Mouse (Mus musculus): Measurements from ENCODE around the gene Eci3.
"Not testable (repeated sequence)": the region's sequence is repeated elsewhere in the genome, so short reads cannot be mapped to it uniquely, and the experiment has no call there.

Gene Eci3

GRCm38 (mm10) chr13:34963511-34964397, at the start of gene Eci3:
Eci3 (minus strand) TSS chr13:34963810.
- peak; percentile 94 for DNase-seq

DNA sequence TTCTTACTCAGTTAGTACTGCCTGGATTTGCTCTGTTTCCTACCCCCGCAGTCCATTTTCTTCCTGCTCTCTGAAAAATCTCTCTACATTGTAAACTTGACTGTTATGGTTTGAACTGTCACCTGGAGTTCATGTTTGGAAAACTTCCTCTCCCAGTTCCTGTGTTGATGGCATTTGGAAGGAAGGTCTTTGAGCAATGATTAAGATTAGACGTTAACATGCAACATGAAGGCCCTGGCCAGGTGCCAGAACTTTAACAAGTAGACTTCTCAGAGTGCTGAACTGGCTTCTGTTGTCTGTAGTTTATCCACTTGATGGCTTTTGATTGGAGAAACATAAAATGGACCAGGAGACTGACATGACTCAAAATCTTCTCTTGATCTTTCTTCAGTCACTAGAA, 32.3 kb upstream of the Eci3 start:
- DNase-seq: no peak

DNA sequence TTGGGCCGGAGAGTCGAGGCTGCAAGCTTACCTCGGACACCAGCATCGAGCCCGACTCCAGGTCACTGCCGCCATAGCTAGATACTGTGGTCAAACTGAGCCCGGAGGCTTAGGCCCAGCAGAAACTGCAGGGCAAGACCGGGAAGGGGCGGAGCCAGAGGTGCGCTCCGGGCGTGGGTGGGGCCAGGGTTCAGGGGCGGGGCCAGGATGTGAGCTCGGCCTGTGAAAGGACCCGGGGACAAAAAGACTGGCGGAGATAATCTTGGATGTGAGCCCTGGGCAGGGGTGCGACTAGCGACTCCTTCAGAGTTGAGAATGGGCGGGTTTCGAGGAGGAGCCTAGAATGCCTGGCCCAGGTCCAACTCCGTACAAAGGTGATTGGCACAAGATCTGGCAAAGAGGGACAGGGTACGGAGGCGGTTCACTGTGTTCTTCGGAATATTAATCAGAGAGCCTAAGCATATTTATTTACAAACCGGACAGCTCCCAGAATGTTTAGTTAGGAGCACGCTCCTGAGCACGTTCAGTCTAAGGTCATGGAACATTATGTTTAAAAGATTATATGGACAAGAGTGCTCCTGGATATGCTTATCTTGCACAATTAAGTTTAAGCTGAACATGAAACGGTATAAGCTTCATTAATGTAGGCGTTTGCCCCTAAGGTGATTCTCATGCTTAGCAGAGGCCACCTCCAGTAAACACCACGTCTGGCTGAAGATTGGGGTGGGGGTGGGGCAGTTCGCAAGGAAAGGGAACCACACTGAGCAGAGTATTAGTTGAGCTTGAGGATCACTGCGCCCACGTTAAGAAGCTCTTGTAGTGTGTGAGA, 30.6 kb upstream of the Eci3 start:
- DNase-seq: peak; percentile 98

- DNase-seq: no peak
These were observed 30.0 kb upstream of the Eci3 start for GRCm38 (mm10) chr13:34993595-34993982.

DNA sequence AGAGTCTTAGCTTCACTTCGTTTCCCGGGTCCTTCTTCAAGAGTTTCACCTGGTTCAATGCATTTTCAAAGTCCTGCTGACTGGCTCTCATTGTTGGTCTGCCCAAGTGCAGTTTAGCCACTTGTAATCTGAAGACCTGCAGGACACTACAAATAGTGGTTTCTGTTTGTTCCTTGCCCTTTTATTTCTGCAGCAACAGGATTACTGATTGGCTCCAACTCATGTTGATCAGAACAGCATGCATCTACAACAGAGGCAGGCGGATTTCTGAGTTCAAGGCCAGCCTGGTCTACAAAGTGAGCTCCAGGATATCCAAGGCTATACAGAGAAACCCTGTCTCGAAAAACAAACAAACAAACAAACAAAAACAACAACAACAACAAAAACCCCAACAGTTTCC, 29.5 kb upstream of the Eci3 start:
- DNase-seq: no peak

DNA sequence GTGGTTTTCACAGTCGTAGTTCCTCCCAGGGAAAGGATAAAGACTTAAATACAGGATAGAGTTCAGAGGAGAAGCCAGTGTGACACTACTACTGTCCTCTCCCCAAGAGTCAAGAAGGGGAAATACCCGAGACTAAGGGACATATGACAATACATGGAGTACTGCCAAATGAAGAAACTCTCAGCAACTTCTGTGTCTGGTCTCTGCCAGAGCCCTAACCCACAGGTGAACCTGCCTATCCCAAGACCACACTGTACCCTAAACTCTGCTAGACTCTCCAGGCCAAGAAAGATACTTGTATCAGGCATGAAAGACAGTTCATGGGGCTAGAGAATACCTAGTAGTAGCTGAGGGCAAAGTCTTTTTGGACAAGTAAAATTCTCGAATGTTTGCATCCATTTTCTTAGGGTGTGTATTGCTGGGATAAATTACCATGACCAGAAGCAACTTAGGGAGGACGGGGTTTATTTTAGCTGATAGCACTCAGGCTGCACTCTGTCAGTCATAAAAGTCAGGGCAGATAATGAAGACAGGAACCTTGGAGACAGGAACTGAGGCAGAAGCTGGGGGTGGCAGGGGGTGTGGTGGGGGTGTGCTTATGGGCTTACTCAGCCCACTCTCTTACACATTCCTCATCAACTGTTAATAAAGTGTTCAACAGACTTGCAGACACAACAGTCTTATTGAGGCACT, 28.1 kb upstream of the Eci3 start:
- no peak for DNase-seq

- not testable (repeated sequence) for DNase-seq
These were observed 19.9 kb upstream of the Eci3 start for GRCm38 (mm10) chr13:34983479-34983878.

- DNase-seq: not testable (repeated sequence)
These were observed 15.0 kb upstream of the Eci3 start for GRCm38 (mm10) chr13:34978635-34979034.

GRCm38 (mm10) chr13:34977410-34977809, 13.8 kb upstream of the Eci3 start:
- no peak for DNase-seq

- DNase-seq: no peak
These were observed 12.5 kb upstream of the Eci3 start for GRCm38 (mm10) chr13:34976116-34976515.

DNA sequence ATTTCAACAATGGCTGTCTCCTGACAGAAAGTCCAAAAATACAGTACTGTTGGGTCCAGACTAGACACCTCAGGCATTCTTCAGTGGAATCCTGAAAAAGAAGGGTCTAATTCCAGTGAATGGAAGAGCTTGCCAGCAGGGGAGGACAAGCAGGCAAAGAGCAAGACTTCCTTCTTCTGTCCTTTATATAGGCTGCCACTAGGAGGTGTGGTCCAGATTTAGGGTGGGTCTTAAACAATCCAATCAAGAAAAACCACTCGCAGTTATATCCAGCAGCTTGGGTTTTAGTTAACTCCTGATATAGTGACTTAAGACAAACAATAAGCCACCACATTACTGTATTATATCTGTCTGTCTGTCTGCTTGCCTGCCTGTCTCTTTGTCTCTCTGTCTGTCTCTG, 10.2 kb upstream of the Eci3 start:
- no peak for DNase-seq

DNA sequence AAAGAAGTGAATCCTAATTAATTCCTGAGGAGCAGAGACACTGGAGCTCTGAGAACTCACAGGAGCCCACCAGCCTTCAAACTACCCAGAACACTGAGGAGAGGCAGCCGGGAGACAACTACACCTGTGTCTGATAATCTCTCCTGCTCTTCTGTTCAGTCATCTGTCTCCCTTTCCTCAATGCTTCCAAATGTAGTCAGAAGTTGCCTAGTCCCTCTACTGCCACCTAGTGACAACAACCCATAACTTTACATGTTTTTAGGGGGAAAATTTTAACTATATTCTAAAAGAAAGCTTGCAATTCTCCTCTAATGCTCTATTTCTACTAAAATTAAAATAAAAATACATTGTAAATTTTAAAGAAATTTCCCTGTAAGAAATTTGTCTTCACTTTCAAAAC, 9.5 kb upstream of the Eci3 start:
- no peak for DNase-seq

DNA sequence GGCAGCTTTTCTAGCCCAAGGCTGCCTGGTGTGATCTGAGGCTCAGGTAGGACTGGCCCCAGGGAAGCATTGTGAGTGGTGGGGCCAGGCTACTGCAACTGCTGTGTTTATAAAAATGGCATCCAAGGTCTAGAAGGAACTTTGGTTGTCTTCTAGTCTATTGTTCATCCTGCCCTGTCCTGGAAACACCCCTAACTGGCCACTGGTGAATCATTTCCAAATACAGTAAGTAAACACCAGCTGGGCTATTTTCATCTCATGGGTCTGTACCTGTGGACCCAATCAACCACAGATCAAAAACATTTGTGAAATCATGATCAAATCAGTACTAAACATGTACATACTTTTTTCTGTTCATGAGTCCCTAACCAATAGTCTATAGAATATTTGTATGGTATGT, 8.8 kb upstream of the Eci3 start:
- DNase-seq: not testable (repeated sequence)

DNA sequence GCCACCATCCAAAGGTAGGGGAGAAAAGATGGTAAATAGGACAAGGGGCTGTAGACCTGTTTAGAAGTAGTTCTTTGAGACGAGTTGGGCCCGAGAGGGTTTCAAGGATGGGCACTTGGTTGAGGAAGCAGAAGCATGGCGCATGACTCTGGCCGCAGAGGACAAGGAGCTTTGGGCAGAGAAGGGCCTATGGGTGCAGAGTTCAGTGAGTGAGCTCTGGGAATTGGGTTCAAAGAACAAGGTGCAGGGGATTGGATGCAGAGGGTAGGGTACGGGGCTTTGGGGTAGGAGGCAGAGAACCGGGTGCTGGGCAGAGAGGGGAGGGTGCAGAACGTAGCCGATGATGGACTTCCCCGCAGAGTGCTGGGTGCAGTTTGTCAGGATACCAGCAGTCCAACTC, 2.0 kb upstream of the Eci3 start:
- DNase-seq: peak; percentile 33

GRCm38 (mm10) chr13:34964866-34965265, 1.3 kb upstream of the Eci3 start:
- no peak for DNase-seq

GRCm38 (mm10) chr13:34964419-34964818, 809 bp upstream of the Eci3 start:
- DNase-seq: no peak

DNA sequence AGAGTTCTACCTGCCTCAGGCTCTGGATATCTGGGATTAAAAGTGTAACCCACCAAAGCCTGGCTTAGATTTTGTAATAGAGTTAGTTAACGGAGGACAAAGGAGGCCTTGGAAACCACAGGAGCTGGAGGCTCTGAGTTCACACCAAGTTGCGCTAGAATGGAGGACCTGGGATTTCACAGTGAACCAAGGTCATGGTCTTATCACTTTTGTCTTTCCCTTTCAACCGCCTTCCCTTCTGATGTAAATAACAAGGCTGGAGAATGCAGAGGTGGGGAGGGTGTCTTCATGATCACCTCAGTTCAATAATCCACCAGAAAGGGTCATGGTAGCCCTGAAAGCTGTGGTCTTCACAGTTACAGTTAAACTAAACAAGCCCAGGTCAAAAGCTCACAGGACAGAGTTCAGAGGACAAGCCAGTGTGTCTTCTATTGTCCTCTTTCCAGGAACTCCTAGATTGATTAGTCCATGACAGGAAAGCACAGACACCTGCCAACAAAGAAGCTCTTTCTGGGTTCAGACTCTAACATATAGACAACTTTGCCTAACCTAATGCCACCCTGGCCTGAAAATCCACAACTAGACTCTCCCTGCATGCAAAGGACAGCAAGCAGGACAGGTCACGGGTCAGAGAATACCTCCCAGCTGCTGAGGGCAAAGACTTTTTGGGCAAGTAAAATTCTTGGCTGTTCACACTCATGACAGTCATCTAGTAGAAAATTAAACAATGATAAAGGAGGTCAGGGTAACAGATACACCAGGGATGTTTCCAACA, 2.4 kb downstream of the Eci3 start:
- peak; percentile 59 for DNase-seq

GRCm38 (mm10) chr13:34958158-34958557, 5.5 kb downstream of the Eci3 start:
- not testable (repeated sequence) for DNase-seq

GRCm38 (mm10) chr13:34956901-34957300, 6.7 kb downstream of the Eci3 start:
- DNase-seq: no peak

- DNase-seq: not testable (repeated sequence)
These were observed 12.2 kb downstream of the Eci3 start for GRCm38 (mm10) chr13:34951437-34951836.

- no peak for DNase-seq
These were observed 21.2 kb downstream of the Eci3 start for GRCm38 (mm10) chr13:34942370-34942769.

DNA sequence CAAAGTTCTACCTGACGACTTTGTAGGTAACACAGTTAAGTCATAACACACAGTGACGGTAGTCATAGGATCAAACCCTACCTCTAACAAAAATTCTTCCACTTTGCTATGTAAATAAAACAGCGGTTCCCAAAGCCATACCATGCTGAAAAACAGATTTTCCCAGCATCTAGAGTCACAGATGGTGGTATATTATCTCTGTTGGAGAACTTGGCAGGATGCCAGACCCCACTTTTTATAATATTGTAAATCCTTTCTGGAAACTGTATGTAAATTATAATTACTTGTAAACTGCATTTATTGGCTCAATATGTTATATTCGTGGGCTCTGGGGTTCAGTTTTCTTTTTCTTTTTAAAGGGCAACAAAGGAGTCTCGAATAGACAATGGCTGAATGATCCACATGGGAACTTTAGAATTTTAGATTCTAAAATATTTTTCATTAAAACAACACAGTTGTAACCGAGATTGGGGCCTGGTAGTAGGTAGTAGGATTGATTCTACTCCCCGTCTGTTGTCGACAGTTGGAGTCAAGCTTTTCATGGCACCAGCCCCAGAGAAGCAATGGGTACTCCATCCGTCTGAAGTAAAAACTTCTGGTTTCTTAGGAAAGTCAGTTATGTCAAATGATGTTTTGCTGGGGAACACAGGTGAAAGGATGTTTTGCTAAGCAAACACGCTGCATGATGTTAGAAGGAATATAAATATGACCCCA, 28.5 kb downstream of the Eci3 start:
- DNase-seq: no peak
